Mouse (Mus musculus): ENCODE data around the gene Sept9. TPM values are rescaled to one million over a fixed set of nuclear protein-coding genes. Genes with fewer than 3 reads are reported as not detected.
"Not testable (repeated sequence)": the region's sequence is repeated elsewhere in the genome, so short reads cannot be mapped to it uniquely, and the experiment has no call there.

Gene Sept9
- polyA plus RNA-seq, 1 experiment, result 41.4 TPM

- no peak for DNase-seq
- 71% methylated on average over 9 of the region's 9 CpGs for WGBS
- TF ChIP-seq CTCF (IDR thresholded peaks at IDR 0.05; ENCODE audit: insufficient read depth, low read length), result no peak
- TF ChIP-seq POLR2A (IDR thresholded peaks at IDR 0.05; ENCODE audit: borderline replicate concordance, extremely low read depth, low read depth, low read length), result no peak
- H3K4me1 ChIP-seq (ENCODE audit: control insufficient read depth, insufficient read depth, low read length), result peaks cover 25% of the 10 kb centered on the region
- no peak overlapping the region for H3K4me3 ChIP-seq (replicated peaks; ENCODE audit: extremely low read depth, low read depth, low read length)
Measured at GRCm38 (mm10) chr11:117337749-117338148, 138.3 kb downstream of the Sept9 start.

- DNase-seq, result no peak
- Histone ChIP-seq H3K4me3 (replicated peaks; ENCODE audit: extremely low read depth, low read depth, low read length) (no peak overlapping the region), H3K4me1 (ENCODE audit: control insufficient read depth, insufficient read depth, low read length) (peaks cover 25% of the 10 kb centered on the region)
- TF ChIP-seq POLR2A (IDR thresholded peaks at IDR 0.05; ENCODE audit: borderline replicate concordance, extremely low read depth, low read depth, low read length) (no peak), CTCF (IDR thresholded peaks at IDR 0.05; ENCODE audit: insufficient read depth, low read length) (no peak)
- 15% methylated on average over 8 of the region's 8 CpGs for WGBS
Measured at GRCm38 (mm10) chr11:117338503-117338902, 139.0 kb downstream of the Sept9 start.

- no peak for DNase-seq
- TF ChIP-seq CTCF (IDR thresholded peaks at IDR 0.05; ENCODE audit: insufficient read depth, low read length) (no peak), POLR2A (IDR thresholded peaks at IDR 0.05; ENCODE audit: borderline replicate concordance, extremely low read depth, low read depth, low read length) (no peak)
- WGBS, result 68% methylated on average over 3 of the region's 3 CpGs
- H3K4me3 ChIP-seq (replicated peaks; ENCODE audit: extremely low read depth, low read depth, low read length), result no peak overlapping the region
- peaks cover 22% of the 10 kb centered on the region for H3K4me1 ChIP-seq (ENCODE audit: control insufficient read depth, insufficient read depth, low read length)
Measured at GRCm38 (mm10) chr11:117339050-117339449, 139.6 kb downstream of the Sept9 start.

GRCm38 (mm10) chr11:117341218-117341617, 141.8 kb downstream of the Sept9 start:
- 74% methylated on average over 7 of the region's 7 CpGs for WGBS
- peaks cover 17% of the 10 kb centered on the region for H3K4me1 ChIP-seq (ENCODE audit: control insufficient read depth, insufficient read depth, low read length)

GRCm38 (mm10) chr11:117342076-117342475, 142.6 kb downstream of the Sept9 start:
- 90% methylated on average over 7 of the region's 7 CpGs for WGBS
- H3K4me3 ChIP-seq (replicated peaks; ENCODE audit: extremely low read depth, low read depth, low read length), result no peak overlapping the region
- peaks cover 17% of the 10 kb centered on the region for H3K4me1 ChIP-seq (ENCODE audit: control insufficient read depth, insufficient read depth, low read length)
- no peak for DNase-seq
- TF ChIP-seq POLR2A (IDR thresholded peaks at IDR 0.05; ENCODE audit: borderline replicate concordance, extremely low read depth, low read depth, low read length) (no peak), CTCF (IDR thresholded peaks at IDR 0.05; ENCODE audit: insufficient read depth, low read length) (no peak)

More at GRCm38 (mm10) chr11:117341218-117341617, 141.8 kb downstream of the Sept9 start:
- no peak for TF ChIP-seq POLR2A (IDR thresholded peaks at IDR 0.05; ENCODE audit: borderline replicate concordance, extremely low read depth, low read depth, low read length)
- TF ChIP-seq CTCF (IDR thresholded peaks at IDR 0.05; ENCODE audit: insufficient read depth, low read length), result no peak
- no peak for DNase-seq
- no peak overlapping the region for H3K4me3 ChIP-seq (replicated peaks; ENCODE audit: extremely low read depth, low read depth, low read length)

GRCm38 (mm10) chr11:117342490-117342889, 143.0 kb downstream of the Sept9 start:
- peaks cover 17% of the 10 kb centered on the region for H3K4me1 ChIP-seq (ENCODE audit: control insufficient read depth, insufficient read depth, low read length)
- not testable (repeated sequence) for DNase-seq; H3K4me3 ChIP-seq (replicated peaks; ENCODE audit: extremely low read depth, low read depth, low read length)
- WGBS, result 96% methylated on average over 6 of the region's 6 CpGs

- Histone ChIP-seq H3K4me3 (replicated peaks; ENCODE audit: extremely low read depth, low read depth, low read length) (no peak overlapping the region), H3K4me1 (ENCODE audit: control insufficient read depth, insufficient read depth, low read length) (peaks cover 13% of the 10 kb centered on the region)
- 77% methylated on average over 5 of the region's 5 CpGs for WGBS
- TF ChIP-seq POLR2A (IDR thresholded peaks at IDR 0.05; ENCODE audit: borderline replicate concordance, extremely low read depth, low read depth, low read length) (no peak), CTCF (IDR thresholded peaks at IDR 0.05; ENCODE audit: insufficient read depth, low read length) (no peak)
- no peak for DNase-seq
Measured at GRCm38 (mm10) chr11:117343800-117344199, 144.3 kb downstream of the Sept9 start.

GRCm38 (mm10) chr11:117344339-117345021, 145.0 kb downstream of the Sept9 start:
- DNase-seq, result no peak
- TF ChIP-seq POLR2A (IDR thresholded peaks at IDR 0.05; ENCODE audit: borderline replicate concordance, extremely low read depth, low read depth, low read length), result no peak
- no peak for TF ChIP-seq CTCF (IDR thresholded peaks at IDR 0.05; ENCODE audit: insufficient read depth, low read length)
- Histone ChIP-seq H3K4me1 (ENCODE audit: control insufficient read depth, insufficient read depth, low read length) (peaks cover 11% of the 10 kb centered on the region), H3K4me3 (replicated peaks; ENCODE audit: extremely low read depth, low read depth, low read length) (no peak overlapping the region)
- WGBS, result 39% methylated on average over 11 of the region's 11 CpGs

GRCm38 (mm10) chr11:117345022-117345765, 145.7 kb downstream of the Sept9 start:
- WGBS, result 32% methylated on average over 12 of the region's 12 CpGs
- no peak for DNase-seq
- H3K4me1 ChIP-seq (ENCODE audit: control insufficient read depth, insufficient read depth, low read length), result peaks cover 13% of the 10 kb centered on the region
- H3K4me3 ChIP-seq (replicated peaks; ENCODE audit: extremely low read depth, low read depth, low read length), result no peak overlapping the region
- TF ChIP-seq CTCF (IDR thresholded peaks at IDR 0.05; ENCODE audit: insufficient read depth, low read length) (no peak), POLR2A (IDR thresholded peaks at IDR 0.05; ENCODE audit: borderline replicate concordance, extremely low read depth, low read depth, low read length) (no peak)

- H3K4me1 ChIP-seq (ENCODE audit: control insufficient read depth, insufficient read depth, low read length), result peaks cover 13% of the 10 kb centered on the region
- no peak for DNase-seq
- no peak overlapping the region for H3K4me3 ChIP-seq (replicated peaks; ENCODE audit: extremely low read depth, low read depth, low read length)
- TF ChIP-seq CTCF (IDR thresholded peaks at IDR 0.05; ENCODE audit: insufficient read depth, low read length) (no peak), POLR2A (IDR thresholded peaks at IDR 0.05; ENCODE audit: borderline replicate concordance, extremely low read depth, low read depth, low read length) (no peak)
- 89% methylated on average over 4 of the region's 4 CpGs for WGBS
Measured at GRCm38 (mm10) chr11:117347256-117347655, 147.8 kb downstream of the Sept9 start.

Measured in lung, adult 2 months (tissue).